Comparison of ENCODE assay signal across 8 mouse cellular contexts in genomic region chr10:122983579-122984530, GRCm38 (mm10).
A peak's percentile ranks its signal among the peaks of the same experiment; 100 is the strongest.
DNase-seq lines count a peak whose midpoint lies in the region; ATAC-seq and TF ChIP-seq lines count a peak whose summit lies in the region.

No protein-coding gene starts in this region.

- DNase-seq in kidney, adult 2 months, result no peak
- DNase-seq in kidney, postnatal 36 days, result no peak
- peak; percentile 65 for DNase-seq in Muller cell, postnatal 12 days (ENCODE audit: inconsistent ontology term)
- DNase-seq in heart, postnatal 10 days, result peak; percentile 32 to 35
- no peak for DNase-seq in ovary, adult 18-20 months (ENCODE audit: low spot score)
- no peak for DNase-seq in thymus, adult 2 months
- DNase-seq in urinary bladder, adult 18-20 months (ENCODE audit: low spot score in 2 of 2), result no peak

- no peaks in the 10 kb centered on the region for H3K36me3 ChIP-seq in kidney, adult 2 months (ENCODE audit: control insufficient read depth, insufficient read depth, low read length)
- peaks cover 20% of the 10 kb centered on the region for H3K36me3 ChIP-seq in midbrain, embryonic 12.5 days
- H3K36me3 ChIP-seq in thymus, adult 2 months (ENCODE audit: control insufficient read depth, insufficient read depth, low read length), result no peaks in the 10 kb centered on the region

- TF ChIP-seq POLR2A in kidney, adult 2 months (IDR thresholded peaks at IDR 0.05; ENCODE audit: low read depth, low read length), result no peak
- no peak for TF ChIP-seq POLR2A in thymus, adult 2 months (IDR thresholded peaks at IDR 0.05; ENCODE audit: control insufficient read depth, extremely low read depth, insufficient read depth, low read length, poor library complexity)

- peak overlapping the region; percentile 24; the same call in 1 of the 2 replicates for H3K4me3 ChIP-seq in kidney, adult 2 months (ENCODE audit: insufficient read depth, low read depth, low read length)
- H3K4me3 ChIP-seq in midbrain, embryonic 12.5 days, result peak overlapping the region; percentile 94
- H3K4me3 ChIP-seq in thymus, adult 2 months (ENCODE audit: control insufficient read depth, insufficient read depth, low read length), result no peak overlapping the region

- no peaks in the 10 kb centered on the region for H3K9me3 ChIP-seq in midbrain, embryonic 12.5 days

- H3K27me3 ChIP-seq in kidney, adult 2 months (replicated peaks; ENCODE audit: control insufficient read depth, insufficient read depth, low read length), result no peaks in the 10 kb centered on the region
- H3K27me3 ChIP-seq in midbrain, embryonic 12.5 days, result no peaks in the 10 kb centered on the region
- no peaks in the 10 kb centered on the region for H3K27me3 ChIP-seq in thymus, adult 2 months (ENCODE audit: control insufficient read depth, insufficient read depth, low read length)

- intact Hi-C loops in heart, postnatal 10 days (cut with DNase I), result no loop called here

- peaks cover 3% of the 10 kb centered on the region; the same call in 1 of the 2 replicates for H3K4me1 ChIP-seq in kidney, adult 2 months (ENCODE audit: control insufficient read depth, insufficient read depth, low read length)
- peaks cover 26% of the 10 kb centered on the region for H3K4me1 ChIP-seq in midbrain, embryonic 12.5 days
- H3K4me1 ChIP-seq in thymus, adult 2 months (replicated peaks; ENCODE audit: control insufficient read depth, insufficient read depth, low read length), result peaks cover 10% of the 10 kb centered on the region

- peak overlapping the region; percentile 64; the same call in 1 of the 2 replicates for H3K27ac ChIP-seq in kidney, adult 2 months (ENCODE audit: insufficient read depth, low read depth, low read length)
- H3K27ac ChIP-seq in midbrain, embryonic 12.5 days (replicated peaks), result peak overlapping the region; percentile 47; the same call in 1 of the 2 replicates
- no peak overlapping the region; the same call in 1 of the 2 replicates for H3K27ac ChIP-seq in thymus, adult 2 months (ENCODE audit: control insufficient read depth, insufficient read depth, low read length)

- H3K9ac ChIP-seq in midbrain, embryonic 12.5 days (replicated peaks), result peak overlapping the region; percentile 98

- WGBS in kidney, adult 2 months, result 55% methylated on average over 10 of the region's 10 CpGs
- WGBS in midbrain, embryonic 12.5 days, result 50% methylated on average over 10 of the region's 10 CpGs
- WGBS in thymus, adult 2 months, result 38% methylated on average over 10 of the region's 10 CpGs

- ATAC-seq in midbrain, embryonic 12.5 days (ENCODE audit: low FRiP score, low read depth), result no peak

- peak overlapping the region; percentile 64 for H3K4me2 ChIP-seq in midbrain, embryonic 12.5 days (replicated peaks)

- no peak for TF ChIP-seq CTCF in kidney, adult 2 months (conservative IDR thresholded peaks at IDR 0.05; ENCODE audit: insufficient read depth, insufficient read length, low read depth, low read length)
- TF ChIP-seq CTCF in thymus, adult 2 months (IDR thresholded peaks at IDR 0.05; ENCODE audit: borderline replicate concordance, control insufficient read depth, extremely low read depth, insufficient read depth, low read length, poor library complexity), result no peak

Comparison
In these comparisons a context has a peak if more than half of its experiments do, and no peak if none do; other contexts are left out.
1. DNase-seq: peak in Muller cell, postnatal 12 days (single experiment) and heart, postnatal 10 days (2 of 2); none in kidney, adult 2 months (single experiment), kidney, postnatal 36 days (0 of 2), ovary, adult 18-20 months (single experiment), thymus, adult 2 months (single experiment) and urinary bladder, adult 18-20 months (0 of 2).